Mouse (Mus musculus) spleen, postnatal 4 days (tissue): Measurements from ENCODE around the gene Psg16.
"Not testable (repeated sequence)": the region's sequence is repeated elsewhere in the genome, so short reads cannot be mapped to it uniquely, and the experiment has no call there.

ENCODE experiments used
- DNase-seq, 2 experiments: peaks; one replicate each; pipeline ENCODE4 v3.0.0; 2022; ENCODE audit warnings: low spot score in 2 of 2

Psg16 gene

DNA sequence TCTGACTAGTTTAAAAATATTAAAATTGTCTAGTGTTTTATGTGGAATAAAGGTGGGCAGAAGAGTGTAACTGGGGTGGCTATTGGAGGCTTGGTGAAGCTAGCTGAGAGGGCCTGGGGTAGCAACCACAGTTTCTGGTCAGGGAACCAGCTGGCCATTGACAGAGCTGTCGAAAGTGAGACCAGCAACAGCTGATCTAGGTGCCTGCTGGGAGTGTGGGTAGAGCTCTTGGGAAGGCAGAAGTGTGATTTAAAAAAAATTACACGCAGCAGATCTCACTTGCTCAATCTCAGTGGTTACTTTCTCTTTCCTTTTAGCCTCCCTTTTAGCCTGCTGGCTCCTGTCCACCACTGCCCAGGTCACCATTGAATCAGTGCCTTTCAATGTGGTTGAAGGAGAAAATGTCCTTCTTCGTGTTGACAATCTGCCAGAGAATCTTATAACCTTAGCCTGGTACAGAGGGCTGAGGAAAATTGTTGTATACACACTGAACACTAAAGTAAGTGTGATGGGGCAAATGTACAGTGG is 16.3 kb downstream of the Psg16 start:
- DNase-seq = no peak

DNA sequence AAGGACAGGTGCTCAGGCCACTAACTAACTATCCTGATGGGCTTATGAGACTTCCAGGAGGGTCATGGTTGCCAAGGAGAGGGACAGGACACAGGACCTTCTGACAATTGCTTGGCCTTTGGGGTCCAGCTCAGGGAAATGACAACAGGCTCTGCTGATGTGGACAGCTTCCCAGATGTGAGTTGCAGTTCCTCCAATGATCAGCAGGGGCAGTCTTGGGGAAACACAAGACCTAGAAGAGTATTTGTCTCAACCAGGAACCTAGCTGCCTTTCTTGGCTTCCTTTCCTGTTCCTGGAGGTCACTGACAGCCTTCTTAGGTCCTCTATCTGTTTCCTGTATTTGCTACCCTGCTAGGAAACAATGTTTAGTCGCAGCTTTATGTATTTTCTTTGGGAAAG is 17.4 kb downstream of the Psg16 start:
- DNase-seq = peak in 1 of 2 experiments; percentile 22

DNA sequence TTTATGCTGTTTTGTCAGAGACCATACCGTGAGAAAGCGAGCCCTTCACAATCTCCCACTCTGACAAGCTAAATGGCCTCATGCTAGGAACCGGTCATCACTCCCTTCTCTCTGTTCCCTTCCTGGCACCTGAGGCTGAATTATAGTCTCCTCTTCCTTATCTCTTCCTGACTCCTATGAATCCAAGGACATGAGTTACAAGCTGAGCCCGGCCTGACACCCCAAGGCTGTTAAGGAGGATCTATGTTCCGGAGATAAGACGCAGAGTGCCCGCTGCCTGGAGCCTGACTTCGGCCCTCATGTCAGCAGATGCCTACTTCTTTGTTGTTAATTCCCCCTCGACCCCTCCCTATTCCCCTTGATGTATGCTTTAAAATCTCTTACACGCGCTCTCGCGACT is 27.8 kb downstream of the Psg16 start:
- DNase-seq = not testable (repeated sequence)

DNA sequence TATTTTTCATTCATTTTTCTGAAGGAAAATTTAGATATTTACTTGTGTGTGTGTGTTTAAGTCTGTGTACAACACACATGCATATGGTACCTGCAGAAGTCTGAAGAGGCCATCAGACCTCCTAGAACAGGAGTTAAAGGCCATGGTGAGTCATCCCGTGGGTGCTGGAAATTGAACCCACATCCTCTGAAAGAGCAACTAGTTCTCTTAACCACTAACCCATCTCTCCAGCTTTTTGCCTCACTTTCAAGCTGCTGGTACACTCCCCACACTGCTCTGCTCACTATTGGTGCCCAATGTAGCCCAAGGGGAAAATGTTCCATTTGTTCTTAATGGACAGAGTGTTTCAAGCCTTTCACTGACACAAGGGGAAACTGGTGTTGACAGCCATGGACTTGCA is 61.5 kb downstream of the Psg16 start:
- DNase-seq = no peak

DNA sequence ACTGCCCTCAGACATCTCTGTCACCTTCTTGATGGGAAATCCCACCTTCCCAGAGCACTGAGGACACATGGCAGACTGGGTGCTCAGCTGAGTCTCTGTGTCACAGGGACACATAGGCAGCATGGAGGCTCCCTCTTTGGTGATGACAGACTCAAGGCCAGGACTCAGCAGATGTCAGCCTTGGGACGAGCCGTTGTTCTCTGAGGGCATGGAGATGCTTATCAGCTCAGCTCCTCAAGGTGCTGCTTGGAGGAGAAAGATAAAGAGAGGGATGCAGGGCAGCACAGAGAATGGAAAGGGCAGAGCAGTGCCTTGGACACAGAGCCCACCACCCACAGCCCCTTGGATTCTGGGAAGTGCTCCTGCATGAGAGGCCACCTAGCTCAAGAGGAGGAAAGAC is 76.1 kb downstream of the Psg16 start, which contains the start of gene Ceacam3:
Ceacam3 (plus strand) TSS at position 352 of the 400 bp plus-strand sequence.
- no peak for DNase-seq

DNA sequence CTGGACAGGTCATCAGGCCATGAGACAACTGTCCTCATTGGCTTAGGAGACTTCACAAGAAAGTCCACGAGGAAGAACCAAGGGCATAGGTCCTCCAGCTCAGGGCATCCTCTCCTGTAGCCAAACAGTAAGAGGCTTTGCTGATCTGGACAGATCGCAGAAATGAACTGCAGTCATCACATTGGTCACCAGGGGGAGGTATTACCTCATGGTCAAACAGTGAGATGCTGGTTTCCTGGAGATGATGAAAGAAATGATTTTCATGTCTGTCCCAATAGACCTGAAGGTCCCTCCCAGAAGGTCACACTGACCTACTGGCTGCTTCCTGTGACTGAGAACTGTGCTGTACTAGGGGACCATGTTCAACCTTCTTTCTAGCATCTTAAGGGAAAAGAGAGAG is 81.8 kb downstream of the Psg16 start:
- no peak for DNase-seq

DNA sequence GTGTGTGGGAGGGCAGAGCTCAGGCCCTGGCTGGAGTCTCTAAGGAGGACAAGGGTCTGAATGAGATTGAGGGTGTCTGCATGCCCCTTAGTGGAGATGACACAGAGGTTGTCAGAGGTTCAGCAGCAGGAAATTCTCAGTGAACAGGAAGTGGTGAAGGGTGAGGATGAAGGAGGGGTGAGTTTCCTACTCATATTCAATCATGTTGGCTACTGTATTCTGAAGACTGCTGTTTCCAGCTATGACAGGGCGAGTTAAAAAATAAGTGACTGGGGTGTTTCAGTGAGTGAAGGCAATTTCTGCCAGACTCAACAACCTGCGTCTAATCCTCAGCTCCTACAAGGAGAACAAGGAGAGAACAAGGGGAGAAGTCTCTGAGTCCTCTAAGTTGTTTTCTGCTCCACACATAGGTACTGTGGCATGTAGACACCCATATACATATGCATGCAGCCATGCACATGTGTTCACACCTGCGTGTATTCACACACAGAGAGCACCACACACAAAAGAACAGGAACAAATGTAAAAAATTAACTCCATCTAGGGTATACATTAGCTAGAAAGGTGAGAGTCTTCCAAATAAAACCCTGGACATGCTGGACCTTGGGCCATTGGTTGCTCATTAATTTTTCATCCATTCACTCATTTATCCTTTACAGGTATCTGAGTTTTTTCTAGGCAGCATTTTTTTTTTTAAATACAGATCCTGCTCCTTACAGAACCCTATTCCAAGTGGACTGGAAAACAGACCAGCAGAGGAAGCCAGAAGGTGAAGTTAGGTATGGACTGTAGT is 83.2 kb downstream of the Psg16 start:
- no peak for DNase-seq

DNA sequence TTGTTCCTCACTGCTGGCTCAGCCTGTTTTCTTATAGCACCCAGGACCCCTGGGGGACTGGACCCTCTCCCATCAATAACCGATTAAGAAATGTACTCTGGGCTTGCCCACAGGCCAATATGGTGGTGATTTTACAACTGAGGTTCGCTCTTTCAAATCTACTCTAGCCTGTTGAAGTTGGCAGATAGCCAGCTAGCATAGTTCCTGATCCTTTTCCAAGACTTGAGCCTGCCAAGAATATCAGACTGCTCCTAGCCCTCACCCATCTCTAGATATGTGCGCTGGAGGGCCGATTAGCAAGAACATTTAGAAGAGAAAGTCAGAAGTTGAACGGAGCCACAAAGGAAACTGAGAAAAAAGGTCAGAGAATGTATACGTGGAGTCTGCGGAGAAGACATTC is 85.2 kb downstream of the Psg16 start:
- DNase-seq = no peak

DNA sequence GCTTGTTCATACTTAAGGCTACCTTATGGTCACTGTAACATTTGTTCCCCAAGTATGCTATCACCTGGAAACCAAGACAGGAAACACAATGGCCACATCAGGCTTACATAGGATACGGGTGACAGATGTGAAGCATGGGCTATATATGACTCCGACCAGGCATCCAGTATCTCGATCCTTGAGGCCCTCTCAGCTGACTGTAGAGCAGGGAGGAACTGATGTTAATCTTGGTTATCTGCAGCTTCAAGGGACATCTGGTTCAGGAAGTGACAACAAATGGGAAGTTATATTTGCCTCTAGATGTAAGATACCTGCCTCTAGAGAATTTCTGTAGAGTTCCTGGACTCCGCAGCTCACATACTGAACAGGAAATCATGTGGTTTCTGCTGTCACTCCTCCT is 98.0 kb downstream of the Psg16 start:
- DNase-seq = no peak
